Mouse (Mus musculus): ENCODE results near the gene Minpp1. TPM values are rescaled to one million over a fixed set of nuclear protein-coding genes. Genes with fewer than 3 reads are reported as not detected.

Gene Minpp1
- polyA plus RNA-seq, 1 experiment = 10.5 TPM

DNA sequence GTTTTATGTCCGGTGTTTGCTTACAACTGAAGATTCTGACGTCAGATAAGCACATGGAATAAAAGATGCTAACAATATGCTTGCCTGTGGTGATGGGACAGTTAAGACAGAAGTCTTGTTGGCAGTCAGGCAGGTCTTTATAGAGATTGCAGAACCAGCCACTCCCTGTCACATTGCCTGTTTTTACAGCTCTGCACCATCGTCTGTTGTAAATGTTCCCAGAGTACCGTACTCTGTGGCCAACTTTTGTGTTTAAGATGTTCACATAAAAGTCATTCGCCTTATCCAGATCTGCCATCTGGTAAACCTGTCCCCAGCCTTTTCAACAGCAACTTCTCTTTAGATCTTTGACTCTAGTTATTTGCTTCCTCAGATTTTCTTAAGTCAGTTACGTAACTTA lies 11.8 kb downstream of the Minpp1 start:
- no peaks in the 10 kb centered on the region for H3K36me3 ChIP-seq (ENCODE audit: control insufficient read depth, insufficient read depth, low read length)
- TF ChIP-seq POLR2A (IDR thresholded peaks at IDR 0.05; ENCODE audit: control insufficient read depth, low read depth, low read length) (no peak), CTCF (IDR thresholded peaks at IDR 0.05; ENCODE audit: control insufficient read depth, insufficient read depth, insufficient replicate concordance, low read depth, low read length) (no peak)
- H3K27ac ChIP-seq (ENCODE audit: control insufficient read depth, insufficient read depth, low read depth, low read length) = no peak overlapping the region
- no peak overlapping the region for H3K4me3 ChIP-seq (ENCODE audit: control insufficient read depth, low read depth, low read length)
- H3K4me1 ChIP-seq (ENCODE audit: control insufficient read depth, insufficient read depth, low read length) = 0 out of 2 replicates have a peak, but pooled peaks cover 2% of the 10 kb centered on the region
- H3K27me3 ChIP-seq (ENCODE audit: control insufficient read depth, insufficient read depth, low read length) = no peaks in the 10 kb centered on the region

DNA sequence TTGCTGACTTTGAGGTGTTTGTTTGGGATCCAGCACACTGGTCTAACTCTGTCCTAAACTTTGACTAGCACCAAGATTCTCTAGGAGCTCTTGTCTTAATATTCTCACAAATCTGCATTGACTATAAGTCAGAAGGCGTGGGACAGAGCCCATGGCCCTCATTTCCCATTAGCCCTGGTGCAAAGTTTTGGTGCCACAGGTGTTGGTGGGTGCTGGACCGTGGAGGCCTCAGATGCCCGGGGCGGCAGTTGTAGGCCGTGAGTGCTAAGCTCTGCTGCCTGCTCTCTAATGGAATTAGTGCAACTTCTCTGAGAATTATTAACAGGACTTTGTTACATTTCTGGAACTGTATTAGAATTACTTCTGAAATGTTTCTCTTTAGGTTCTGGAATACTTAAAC lies 12.4 kb downstream of the Minpp1 start:
- Histone ChIP-seq H3K4me1 (ENCODE audit: control insufficient read depth, insufficient read depth, low read length) (0 out of 2 replicates have a peak, but pooled peaks cover 2% of the 10 kb centered on the region), H3K36me3 (ENCODE audit: control insufficient read depth, insufficient read depth, low read length) (no peaks in the 10 kb centered on the region), H3K27ac (ENCODE audit: control insufficient read depth, insufficient read depth, low read depth, low read length) (no peak overlapping the region), H3K4me3 (ENCODE audit: control insufficient read depth, low read depth, low read length) (no peak overlapping the region), H3K27me3 (ENCODE audit: control insufficient read depth, insufficient read depth, low read length) (no peaks in the 10 kb centered on the region)
- TF ChIP-seq POLR2A (IDR thresholded peaks at IDR 0.05; ENCODE audit: control insufficient read depth, low read depth, low read length) (no peak), CTCF (IDR thresholded peaks at IDR 0.05; ENCODE audit: control insufficient read depth, insufficient read depth, insufficient replicate concordance, low read depth, low read length) (no peak)

GRCm38 (mm10) chr19:32501414-32501813 lies 15.8 kb downstream of the Minpp1 start:
- H3K4me3 ChIP-seq (ENCODE audit: control insufficient read depth, low read depth, low read length) = no peak overlapping the region
- H3K36me3 ChIP-seq (ENCODE audit: control insufficient read depth, insufficient read depth, low read length) = no peaks in the 10 kb centered on the region
- TF ChIP-seq POLR2A (IDR thresholded peaks at IDR 0.05; ENCODE audit: control insufficient read depth, low read depth, low read length) = no peak
- no peak for TF ChIP-seq CTCF (IDR thresholded peaks at IDR 0.05; ENCODE audit: control insufficient read depth, insufficient read depth, insufficient replicate concordance, low read depth, low read length)
- H3K4me1 ChIP-seq (ENCODE audit: control insufficient read depth, insufficient read depth, low read length) = no peaks in the 10 kb centered on the region
- no peak overlapping the region for H3K27ac ChIP-seq (ENCODE audit: control insufficient read depth, insufficient read depth, low read depth, low read length)
- H3K27me3 ChIP-seq (ENCODE audit: control insufficient read depth, insufficient read depth, low read length) = no peaks in the 10 kb centered on the region

GRCm38 (mm10) chr19:32506081-32506480 lies 20.5 kb downstream of the Minpp1 start:
- no peak overlapping the region for H3K4me3 ChIP-seq (ENCODE audit: control insufficient read depth, low read depth, low read length)
- TF ChIP-seq CTCF (IDR thresholded peaks at IDR 0.05; ENCODE audit: control insufficient read depth, insufficient read depth, insufficient replicate concordance, low read depth, low read length) (no peak), POLR2A (IDR thresholded peaks at IDR 0.05; ENCODE audit: control insufficient read depth, low read depth, low read length) (no peak)
- no peak overlapping the region for H3K27ac ChIP-seq (ENCODE audit: control insufficient read depth, insufficient read depth, low read depth, low read length)
- no peaks in the 10 kb centered on the region for H3K4me1 ChIP-seq (ENCODE audit: control insufficient read depth, insufficient read depth, low read length)
- H3K36me3 ChIP-seq (ENCODE audit: control insufficient read depth, insufficient read depth, low read length) = no peaks in the 10 kb centered on the region
- H3K27me3 ChIP-seq (ENCODE audit: control insufficient read depth, insufficient read depth, low read length) = no peaks in the 10 kb centered on the region

DNA sequence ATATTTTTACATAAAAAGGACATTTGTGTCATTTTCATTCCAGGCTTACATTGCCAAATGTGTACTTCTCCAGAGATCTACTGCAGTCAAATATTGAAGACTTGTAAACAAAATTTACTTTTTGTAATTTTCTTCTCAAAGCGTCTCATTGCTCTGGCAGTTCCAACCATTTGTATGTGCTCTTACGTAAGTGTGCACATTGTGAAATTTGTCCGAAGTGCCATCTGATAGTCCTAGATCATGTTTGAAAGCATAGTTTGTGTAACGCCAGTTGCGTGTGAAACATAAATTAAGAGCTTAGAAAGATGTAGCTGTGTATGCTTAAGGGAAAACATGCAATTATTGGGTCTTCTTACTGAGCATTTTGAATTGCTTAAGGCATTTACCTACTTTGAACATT lies 20.9 kb downstream of the Minpp1 start:
- H3K27ac ChIP-seq (ENCODE audit: control insufficient read depth, insufficient read depth, low read depth, low read length) = no peak overlapping the region
- no peaks in the 10 kb centered on the region for H3K4me1 ChIP-seq (ENCODE audit: control insufficient read depth, insufficient read depth, low read length)
- H3K36me3 ChIP-seq (ENCODE audit: control insufficient read depth, insufficient read depth, low read length) = no peaks in the 10 kb centered on the region
- no peaks in the 10 kb centered on the region for H3K27me3 ChIP-seq (ENCODE audit: control insufficient read depth, insufficient read depth, low read length)
- H3K4me3 ChIP-seq (ENCODE audit: control insufficient read depth, low read depth, low read length) = no peak overlapping the region
- TF ChIP-seq POLR2A (IDR thresholded peaks at IDR 0.05; ENCODE audit: control insufficient read depth, low read depth, low read length) (no peak), CTCF (IDR thresholded peaks at IDR 0.05; ENCODE audit: control insufficient read depth, insufficient read depth, insufficient replicate concordance, low read depth, low read length) (no peak)

DNA sequence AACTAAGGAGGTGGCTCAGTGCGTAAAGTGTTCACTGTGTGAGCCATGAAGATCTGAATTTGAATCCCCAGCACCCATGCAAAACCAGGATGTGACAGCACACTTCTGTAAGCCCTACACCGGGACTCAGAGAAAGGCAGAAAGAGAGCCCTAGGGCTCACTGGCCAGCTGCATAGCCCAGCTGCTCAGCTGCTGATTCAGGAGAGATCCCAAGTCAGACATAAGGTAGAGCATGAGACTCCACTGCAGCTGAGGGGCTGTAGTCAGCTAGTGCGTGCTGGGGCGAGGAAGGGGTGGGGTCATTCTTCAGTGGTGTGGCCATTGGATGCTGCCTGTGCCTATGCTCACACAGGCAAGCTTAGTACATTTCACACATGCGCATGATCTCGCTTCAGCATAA lies 21.5 kb downstream of the Minpp1 start:
- TF ChIP-seq POLR2A (IDR thresholded peaks at IDR 0.05; ENCODE audit: control insufficient read depth, low read depth, low read length) = no peak
- no peak for TF ChIP-seq CTCF (IDR thresholded peaks at IDR 0.05; ENCODE audit: control insufficient read depth, insufficient read depth, insufficient replicate concordance, low read depth, low read length)
- H3K36me3 ChIP-seq (ENCODE audit: control insufficient read depth, insufficient read depth, low read length) = no peaks in the 10 kb centered on the region

GRCm38 (mm10) chr19:32507526-32507925 lies 22.0 kb downstream of the Minpp1 start:
- Histone ChIP-seq H3K27me3 (ENCODE audit: control insufficient read depth, insufficient read depth, low read length) (no peaks in the 10 kb centered on the region), H3K36me3 (ENCODE audit: control insufficient read depth, insufficient read depth, low read length) (no peaks in the 10 kb centered on the region), H3K27ac (ENCODE audit: control insufficient read depth, insufficient read depth, low read depth, low read length) (no peak overlapping the region), H3K4me3 (ENCODE audit: control insufficient read depth, low read depth, low read length) (no peak overlapping the region), H3K4me1 (ENCODE audit: control insufficient read depth, insufficient read depth, low read length) (no peaks in the 10 kb centered on the region)
- no peak for TF ChIP-seq CTCF (IDR thresholded peaks at IDR 0.05; ENCODE audit: control insufficient read depth, insufficient read depth, insufficient replicate concordance, low read depth, low read length)
- TF ChIP-seq POLR2A (IDR thresholded peaks at IDR 0.05; ENCODE audit: control insufficient read depth, low read depth, low read length) = no peak

More for the DNA sequence above, 21.5 kb downstream of the Minpp1 start:
- no peak overlapping the region for H3K27ac ChIP-seq (ENCODE audit: control insufficient read depth, insufficient read depth, low read depth, low read length)
- no peak overlapping the region for H3K4me3 ChIP-seq (ENCODE audit: control insufficient read depth, low read depth, low read length)
- no peaks in the 10 kb centered on the region for H3K27me3 ChIP-seq (ENCODE audit: control insufficient read depth, insufficient read depth, low read length)
- H3K4me1 ChIP-seq (ENCODE audit: control insufficient read depth, insufficient read depth, low read length) = no peaks in the 10 kb centered on the region

DNA sequence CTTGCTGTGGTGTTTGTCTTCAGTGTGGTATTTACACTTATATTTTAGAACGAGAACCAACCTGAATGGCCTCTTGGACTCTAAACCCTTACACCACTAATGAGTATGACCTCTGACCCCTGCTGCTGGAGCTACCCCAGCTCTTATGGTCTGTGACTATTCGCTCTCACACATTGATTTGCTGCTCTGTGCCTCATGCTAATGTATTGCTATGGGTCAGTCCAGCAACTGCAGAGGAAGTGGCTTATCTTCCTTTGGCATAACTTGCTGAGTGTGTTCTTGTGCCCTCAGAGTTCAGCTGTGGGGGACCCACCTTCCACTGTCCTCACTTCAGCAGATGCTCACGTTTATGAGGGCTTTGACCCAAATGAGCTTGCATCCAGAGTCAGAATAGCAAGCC lies 24.7 kb downstream of the Minpp1 start:
- Histone ChIP-seq H3K4me1 (ENCODE audit: control insufficient read depth, insufficient read depth, low read length) (no peaks in the 10 kb centered on the region), H3K27me3 (ENCODE audit: control insufficient read depth, insufficient read depth, low read length) (no peaks in the 10 kb centered on the region), H3K36me3 (ENCODE audit: control insufficient read depth, insufficient read depth, low read length) (no peaks in the 10 kb centered on the region), H3K4me3 (ENCODE audit: control insufficient read depth, low read depth, low read length) (no peak overlapping the region), H3K27ac (ENCODE audit: control insufficient read depth, insufficient read depth, low read depth, low read length) (no peak overlapping the region)
- TF ChIP-seq POLR2A (IDR thresholded peaks at IDR 0.05; ENCODE audit: control insufficient read depth, low read depth, low read length) (no peak), CTCF (IDR thresholded peaks at IDR 0.05; ENCODE audit: control insufficient read depth, insufficient read depth, insufficient replicate concordance, low read depth, low read length) (no peak)
